Mouse (Mus musculus) right cerebral cortex, adult 18-20 months (tissue): Measurements from ENCODE around the gene Nsdhl.

Experiments used
- DNase-seq: peaks from one replicate; pipeline ENCODE4 v3.0.0; 2022; ENCODE audit warnings: mixed read lengths

Nsdhl gene

DNA sequence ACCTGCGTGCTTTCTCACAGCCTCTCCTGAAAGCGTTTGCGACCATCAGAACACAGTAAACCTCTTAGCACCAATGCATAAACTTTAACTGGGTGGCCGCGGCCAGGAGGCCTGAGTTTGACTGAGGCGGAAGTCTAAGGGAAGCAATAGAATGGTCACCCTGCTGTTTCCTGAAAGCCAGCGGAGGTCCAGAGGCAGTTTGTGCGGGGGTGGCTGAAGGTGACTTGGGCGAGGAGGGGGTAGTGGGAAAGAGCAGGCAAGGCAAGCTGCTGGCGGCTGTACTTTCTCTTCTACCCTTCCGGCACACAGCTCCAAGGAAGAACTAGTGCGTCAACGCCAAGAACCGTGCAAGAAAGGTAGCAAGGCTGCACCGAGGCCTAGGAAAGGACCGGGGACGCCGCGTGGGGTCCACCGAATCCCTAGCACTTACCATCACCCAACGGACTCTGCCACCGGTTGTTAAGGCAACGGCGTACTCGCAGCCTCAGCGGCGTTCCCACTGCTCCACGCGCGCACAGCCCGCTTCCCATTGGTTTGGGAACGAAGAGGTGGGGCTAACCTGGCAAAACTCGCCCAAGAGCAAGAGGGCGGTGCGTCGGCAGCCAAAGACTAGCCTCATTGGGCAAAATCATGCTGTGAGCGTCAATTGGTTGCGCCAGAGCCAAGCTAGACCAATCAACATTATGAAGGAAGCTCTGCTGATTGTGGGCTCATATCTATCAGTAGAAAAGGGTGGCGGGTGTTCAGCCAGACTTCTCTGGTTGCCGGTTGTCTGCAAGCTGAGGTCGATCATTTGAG is at the start of gene Nsdhl, which contains the start of gene Cetn2:
TSS of gene Nsdhl (plus strand) at position 674 of the 798 bp plus-strand sequence.
TSS of gene Cetn2 (minus strand) at position 528 of the 798 bp plus-strand sequence.
- peak; percentile 93 for DNase-seq

DNA sequence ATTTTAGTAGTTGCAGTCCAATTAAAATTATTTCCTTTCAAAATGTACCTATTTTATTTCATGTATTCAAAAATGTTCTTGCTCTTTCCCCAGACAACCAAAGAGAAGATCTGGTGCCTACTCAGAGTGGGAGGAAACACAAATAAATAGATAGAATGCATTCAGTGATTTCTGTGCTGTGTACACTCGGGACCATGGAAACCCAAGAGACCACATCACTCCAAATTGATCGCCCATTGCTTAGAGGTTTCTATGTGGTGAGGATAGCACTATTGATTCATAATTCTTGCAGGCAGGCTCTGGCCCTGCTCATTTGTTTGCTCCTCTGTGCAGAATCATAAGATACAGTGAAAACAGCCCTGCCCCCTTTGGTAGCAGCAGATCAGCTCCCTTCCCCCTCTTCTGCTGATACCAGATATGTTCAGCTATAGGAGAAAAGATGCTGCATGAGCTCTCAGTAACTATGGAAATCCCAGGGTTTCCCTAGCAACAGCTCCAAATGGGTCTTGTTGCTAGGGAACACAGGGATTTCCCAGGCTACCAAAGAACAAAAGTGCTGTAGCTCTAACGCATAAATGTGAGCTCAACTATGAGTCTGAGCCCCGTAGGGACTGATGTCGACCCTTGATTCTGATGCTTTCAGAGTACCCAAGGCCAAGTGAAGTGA is 22.8 kb upstream of the Nsdhl start:
- DNase-seq = peak; percentile 47

DNA sequence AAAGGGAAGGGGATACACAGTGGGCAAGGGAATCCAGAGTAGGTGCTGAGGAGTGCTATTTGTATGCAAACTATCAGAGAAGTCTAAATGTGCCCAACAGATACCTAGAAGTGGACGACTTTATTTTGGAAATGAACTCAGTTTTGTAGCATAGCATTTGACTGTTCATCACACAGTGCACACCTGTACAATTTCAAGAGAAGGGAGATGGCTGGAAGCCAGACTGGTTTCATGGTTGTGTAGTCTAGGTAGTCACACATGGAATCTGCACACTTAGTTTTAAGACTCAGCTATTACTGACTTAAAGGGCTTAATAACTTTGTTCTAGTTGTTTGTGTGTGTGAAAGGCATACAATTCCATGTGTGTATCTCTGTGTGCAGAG is 22.3 kb upstream of the Nsdhl start:
- no peak for DNase-seq

DNA sequence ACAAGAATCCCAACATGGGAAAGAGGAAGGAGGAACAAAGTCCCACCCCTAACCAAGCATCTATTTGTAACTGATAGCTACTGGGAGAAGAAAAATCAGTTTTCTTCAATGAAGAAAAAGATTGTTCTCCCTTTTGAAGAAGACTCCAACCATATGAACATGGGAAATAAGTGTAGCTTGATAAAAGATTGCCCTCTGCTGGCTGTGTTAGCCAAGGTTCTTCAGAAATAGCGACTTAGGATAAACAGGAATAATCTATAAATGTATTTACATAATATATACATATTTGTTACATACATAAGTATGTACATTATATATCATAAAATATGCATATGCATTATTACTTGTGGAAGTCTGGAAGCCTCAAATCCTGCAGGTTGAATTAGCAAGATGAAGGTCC is 15.8 kb upstream of the Nsdhl start:
- DNase-seq = no peak

DNA sequence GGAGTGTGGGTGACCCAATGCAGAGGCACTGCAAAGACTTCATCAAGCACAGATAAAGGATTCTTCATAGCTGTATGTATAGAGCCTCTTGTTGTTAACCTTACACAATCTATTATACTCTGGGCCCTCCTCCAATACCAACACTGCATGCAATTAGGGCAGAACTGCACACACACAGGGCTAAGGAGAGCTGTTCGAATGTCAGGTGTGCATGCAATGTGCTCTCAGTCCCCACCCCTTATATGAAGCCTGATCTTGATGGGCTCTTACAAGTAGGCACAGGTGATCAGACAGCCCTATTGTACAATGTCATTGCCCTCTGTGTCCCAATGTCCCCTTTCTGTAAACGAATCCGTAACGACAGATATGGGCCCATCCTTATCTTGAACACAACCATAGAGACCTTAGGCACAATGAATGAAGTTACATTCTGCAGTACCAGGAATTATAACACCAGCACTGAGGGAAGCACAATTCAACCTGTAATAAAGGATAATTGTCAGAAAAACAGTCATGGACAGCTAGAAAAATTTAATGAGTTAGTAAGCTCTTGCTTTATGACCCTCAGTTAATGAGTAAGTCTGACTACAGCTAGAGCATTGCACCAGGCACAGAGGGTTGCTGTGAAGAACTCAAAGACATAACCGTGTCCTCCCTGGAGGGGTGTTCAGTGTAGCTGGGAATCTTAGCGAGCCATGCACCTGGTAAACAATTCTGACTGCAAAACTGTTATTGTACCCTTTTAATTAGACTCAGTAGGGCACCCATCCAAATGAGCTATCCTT is 10.5 kb upstream of the Nsdhl start:
- no peak for DNase-seq

DNA sequence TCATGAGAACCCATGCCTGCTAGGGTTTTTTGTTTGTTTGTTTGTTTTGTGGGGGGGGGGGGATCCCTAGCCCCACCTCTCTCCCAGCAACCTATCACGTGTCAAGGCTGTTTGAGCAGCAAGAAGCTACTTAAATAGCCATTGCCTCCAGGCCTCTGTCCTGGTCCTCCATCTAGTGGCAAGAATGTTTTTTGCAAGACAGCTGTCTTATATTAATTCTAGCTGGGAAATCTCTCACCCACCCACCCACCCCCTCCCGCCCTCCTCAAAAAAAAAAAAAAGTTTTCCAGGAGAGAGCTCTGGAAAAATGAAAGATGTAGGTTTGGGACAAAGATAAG is 10.0 kb upstream of the Nsdhl start:
- peak; percentile 23 for DNase-seq

DNA sequence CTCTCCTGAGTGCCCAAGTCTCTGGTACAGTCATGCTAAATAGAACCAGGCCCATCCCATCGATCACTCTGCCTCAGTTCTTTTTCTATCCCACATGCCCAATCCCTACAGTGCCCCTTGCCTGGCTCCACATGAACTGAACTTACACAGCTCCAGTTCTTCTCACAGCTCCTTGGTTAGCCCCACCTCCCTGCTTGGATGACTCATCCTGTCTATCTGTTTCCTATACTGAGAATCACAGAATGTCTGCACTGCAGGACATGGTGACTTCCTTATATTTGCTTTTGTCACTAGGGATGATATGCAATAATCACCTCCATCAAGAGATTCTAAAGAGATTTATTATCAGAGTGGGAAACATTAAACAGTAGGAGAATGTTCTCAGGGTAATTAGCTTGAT is 6.7 kb upstream of the Nsdhl start:
- DNase-seq = no peak

DNA sequence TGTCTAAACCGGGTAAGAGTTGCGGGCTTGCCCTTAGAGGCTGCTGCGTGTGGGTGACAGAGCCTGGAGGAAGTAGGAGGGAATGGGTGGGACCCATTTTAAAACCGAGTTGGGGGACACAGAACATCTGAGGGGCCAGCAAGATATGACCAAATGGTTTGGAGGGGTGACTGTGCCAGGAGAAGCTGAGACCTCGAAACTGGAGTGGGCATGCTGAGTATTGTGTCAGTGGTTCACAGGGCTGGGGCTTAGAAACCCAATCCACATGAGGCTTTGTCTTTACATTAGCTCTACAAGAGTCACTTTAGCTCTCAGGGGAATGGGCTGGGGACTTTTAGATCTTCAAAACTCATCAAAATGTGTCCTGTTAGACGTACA is 314 bp downstream of the Nsdhl start:
- no peak for DNase-seq

DNA sequence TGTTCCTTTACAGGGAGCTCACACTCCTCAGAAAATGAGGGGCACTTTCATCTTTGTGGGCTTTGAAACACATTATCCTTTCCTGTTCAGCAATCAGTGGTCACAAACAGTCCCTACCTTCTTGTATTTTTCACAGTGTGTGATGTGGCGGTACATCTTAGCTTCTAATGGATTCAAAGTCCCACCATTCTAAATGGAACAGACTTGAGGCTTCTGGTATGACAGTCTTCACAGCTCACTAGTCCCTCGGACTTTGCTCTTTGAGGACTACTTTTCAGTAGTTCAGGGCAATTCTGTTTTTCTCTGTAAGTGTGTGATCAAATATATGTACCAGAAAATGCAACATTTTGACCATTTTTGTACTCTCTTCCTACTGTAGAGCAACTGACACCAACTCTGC is 3.0 kb downstream of the Nsdhl start:
- DNase-seq = no peak

DNA sequence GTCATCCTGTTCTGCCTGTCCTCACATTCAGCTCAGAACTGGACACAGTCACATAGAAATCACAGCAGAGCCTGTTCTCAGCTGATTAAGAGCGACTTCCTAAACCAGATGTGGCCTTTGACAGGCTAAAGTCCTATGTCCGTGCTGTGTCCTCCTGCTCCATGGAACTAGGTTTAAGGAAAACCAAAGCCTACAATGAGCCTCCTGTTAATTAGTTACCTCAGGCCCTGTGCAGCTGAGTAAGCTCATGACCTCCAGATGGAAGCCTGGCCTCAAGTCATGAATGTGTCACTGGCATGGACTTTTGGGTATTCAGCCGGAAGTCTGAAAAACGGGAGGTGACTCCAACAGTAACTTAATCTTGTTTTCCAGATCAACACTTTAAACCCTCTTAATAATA is 35.1 kb downstream of the Nsdhl start:
- no peak for DNase-seq

DNA sequence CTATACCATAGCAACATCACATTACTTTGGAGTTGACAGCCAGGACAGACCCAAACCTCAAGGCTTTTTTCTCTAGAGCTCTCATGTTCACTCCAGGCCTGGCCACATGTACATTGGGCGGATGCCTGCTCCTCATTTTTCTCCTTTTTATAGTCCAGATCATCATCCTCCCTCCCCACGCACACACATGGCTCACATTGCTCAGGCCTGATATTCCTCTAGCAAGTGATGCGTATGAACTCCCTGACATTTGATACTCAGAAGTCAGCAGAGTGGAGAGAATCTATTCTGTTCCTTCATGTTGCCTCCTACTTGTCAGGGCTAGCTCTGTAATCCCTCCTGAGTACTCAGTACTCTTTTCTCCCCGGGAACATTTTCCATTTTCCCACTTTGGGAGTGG is 38.1 kb downstream of the Nsdhl start:
- no peak for DNase-seq

DNA sequence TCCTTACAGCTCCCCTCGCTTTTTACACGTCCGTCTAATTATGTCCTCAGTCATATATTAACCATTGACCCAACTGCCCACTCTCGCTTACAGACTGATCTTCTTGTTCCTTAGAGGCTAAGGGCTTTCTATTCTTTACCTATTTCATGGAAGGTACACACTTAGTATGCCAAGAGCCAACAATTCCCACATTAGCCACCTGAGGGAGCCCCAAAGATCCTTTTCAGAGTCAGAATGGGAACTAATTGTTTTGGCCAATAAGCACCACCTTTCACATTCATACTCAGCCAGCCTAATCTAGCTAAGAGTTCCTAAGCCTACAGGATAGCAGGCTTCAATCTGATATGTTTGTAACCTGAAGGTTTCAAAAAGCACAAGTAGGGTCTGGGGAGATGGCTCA is 42.1 kb downstream of the Nsdhl start:
- DNase-seq = peak; percentile 14

DNA sequence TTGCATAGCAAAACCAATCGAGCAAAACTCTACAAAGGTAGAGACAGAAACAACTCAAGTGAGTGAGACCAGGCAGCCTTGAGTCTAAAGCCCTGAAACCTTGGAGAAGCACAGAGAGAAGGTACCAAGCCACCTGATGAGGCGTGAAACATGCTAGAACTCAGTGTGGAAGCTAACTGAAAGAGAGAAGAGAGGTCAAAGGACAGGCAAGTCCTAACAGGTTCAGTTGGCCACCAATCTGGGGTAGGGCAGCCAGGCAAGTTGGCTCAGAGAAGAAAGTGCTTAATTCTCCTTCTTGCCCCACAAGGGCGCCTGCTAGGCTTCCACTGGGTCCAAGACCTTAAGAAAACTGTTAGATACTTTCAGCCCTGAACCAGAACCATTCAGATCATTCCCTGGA is 43.2 kb downstream of the Nsdhl start:
- DNase-seq = no peak

DNA sequence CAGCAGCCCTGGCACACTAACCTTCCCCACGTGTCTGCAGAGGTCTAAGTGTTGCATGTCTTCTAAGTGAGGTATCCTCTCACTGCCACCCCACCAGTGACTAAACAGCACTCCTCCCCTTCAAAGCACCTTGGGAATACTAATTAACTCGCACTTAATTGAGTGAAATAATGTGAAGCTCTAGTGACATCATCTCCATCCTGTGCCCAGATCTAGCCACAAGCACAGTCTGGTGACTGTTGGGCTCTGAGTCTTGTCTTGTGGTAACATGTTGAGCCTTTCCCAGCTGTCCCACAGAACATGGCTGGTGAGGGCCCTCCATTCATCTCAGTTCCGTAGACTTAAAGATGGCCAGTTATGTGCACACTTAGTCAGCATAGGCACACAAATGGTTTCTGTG is 44.4 kb downstream of the Nsdhl start:
- no peak for DNase-seq

DNA sequence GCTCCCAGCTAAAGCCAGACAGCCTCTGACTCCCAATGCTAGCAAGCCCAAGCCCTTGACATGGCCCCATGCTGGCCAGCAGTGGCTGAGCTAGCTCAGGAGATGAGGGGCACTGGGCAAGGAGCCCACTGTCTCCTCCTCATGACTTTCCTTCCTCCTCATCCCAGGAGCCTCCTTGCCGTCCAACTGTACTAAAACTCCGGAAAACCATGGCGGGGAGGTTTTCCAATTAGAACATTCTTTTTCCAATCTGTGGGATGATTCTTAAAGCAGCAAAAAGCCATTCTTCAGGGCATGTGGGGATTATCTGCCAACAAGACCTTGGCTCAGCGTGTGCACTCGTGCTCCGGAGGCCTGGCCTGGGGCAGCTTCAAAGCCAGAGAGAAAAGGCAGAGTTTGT is 64.5 kb downstream of the Nsdhl start:
- DNase-seq = no peak

DNA sequence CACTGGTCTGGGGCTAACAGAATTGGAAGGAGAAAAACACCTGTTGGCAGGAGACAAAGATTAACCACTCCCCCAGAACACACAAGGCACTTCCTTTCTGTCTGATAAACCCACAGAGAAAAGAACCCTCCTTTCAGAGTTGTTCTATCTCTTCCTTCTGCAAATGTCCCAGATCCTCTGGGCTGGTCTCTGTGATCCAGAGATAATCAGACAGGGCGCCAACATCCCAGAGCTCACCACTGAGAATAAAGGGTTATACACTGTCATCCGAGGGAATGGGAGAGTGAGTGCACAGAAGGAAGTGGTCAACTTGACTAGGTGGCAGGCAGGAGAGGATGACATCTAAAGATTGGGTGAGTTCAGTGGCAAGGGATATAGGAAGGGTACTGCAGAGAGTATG is 67.2 kb downstream of the Nsdhl start:
- no peak for DNase-seq

DNA sequence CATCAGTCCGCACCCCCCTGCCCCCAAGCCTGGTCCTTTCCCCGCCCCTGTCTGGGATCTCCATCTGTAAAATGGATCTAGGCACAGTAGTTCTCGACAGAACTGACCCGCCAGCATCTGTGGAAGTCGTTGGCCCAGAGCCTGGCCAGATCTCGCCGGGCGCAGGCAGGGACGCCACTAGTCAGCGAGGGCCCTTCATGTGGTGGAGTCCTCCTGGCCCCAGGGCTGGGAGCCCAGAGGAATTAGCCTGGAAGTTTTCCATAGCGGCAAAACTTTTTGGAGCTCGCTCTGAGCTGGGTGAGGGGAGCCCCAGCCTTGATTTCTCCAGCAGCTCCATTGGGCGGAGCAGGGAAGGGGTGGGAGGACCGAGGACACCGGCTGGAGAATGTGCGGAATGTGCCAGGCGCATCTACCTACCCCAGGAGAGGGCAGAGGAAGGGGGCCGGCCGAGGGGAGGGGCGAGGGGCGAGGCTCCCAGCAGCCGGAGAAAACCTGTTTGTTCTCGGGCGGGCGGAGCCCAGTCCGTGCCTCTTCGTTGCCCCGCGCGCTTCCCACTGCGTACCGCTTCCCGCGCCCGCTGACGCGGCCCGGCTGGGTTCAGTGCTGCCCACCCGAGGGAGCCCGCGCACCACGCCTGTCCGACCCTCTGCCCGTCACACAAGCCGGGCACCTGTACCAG is 68.6 kb downstream of the Nsdhl start, which contains the start of gene Zfp185:
TSS of gene Zfp185 (plus strand) at position 499 of the 679 bp plus-strand sequence.
- no peak for DNase-seq

DNA sequence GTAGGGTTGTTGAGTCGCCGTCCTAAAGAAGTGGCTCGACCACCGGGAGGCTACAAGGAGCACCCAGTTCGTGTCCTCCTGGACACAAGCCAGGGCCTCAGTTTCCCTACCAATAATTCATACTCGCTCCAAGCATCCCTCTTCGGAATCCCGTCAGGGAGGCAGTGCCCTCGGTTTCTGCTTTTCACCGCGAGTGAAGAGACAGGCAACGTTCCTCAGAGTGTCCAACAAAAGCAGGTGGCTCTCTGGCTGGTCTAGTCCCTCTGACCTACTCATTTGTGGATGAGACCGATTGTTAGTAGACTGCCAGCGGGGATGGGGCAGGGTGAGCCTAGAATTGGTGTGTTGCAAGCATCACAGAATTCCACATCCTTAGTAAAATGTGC is 69.2 kb downstream of the Nsdhl start:
- no peak for DNase-seq

DNA sequence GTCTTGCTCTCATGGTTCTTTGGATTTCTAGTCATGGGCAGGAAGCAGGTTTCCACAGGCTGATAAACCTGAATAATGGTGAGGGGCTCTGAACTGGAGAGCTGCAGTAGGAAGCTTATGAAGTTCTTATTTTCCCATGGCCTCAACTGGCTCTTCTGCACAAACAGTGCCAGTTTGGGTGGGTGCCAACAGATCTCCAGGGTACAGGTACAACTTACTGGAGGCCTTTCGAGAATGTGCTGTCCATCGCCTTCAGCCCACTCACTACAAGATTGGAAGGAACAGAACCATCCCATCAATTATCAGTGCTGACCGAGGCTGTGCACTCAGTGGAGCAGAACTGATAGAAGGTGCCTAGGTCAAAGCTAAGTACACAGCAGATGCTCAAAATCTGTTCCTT is 70.1 kb downstream of the Nsdhl start:
- DNase-seq = no peak

DNA sequence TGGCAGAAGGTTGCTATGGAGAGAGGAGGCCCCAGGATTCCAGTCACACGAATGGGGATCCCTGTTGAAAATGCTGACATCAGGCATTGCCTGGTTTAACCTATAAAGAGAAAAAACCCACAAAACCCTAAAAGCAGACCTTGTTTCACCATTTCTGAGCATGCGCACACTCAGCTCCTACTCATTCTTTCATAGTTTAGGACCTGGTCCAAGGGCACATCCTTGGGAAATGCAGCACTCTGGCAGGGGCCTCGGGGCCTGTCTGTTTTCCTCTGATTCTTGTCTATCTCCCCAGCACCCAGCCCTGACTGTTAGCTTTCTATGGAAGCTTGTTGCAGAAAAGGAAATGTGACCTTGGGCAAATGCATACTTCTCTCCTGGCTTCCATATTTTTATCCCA is 72.2 kb downstream of the Nsdhl start:
- no peak for DNase-seq

DNA sequence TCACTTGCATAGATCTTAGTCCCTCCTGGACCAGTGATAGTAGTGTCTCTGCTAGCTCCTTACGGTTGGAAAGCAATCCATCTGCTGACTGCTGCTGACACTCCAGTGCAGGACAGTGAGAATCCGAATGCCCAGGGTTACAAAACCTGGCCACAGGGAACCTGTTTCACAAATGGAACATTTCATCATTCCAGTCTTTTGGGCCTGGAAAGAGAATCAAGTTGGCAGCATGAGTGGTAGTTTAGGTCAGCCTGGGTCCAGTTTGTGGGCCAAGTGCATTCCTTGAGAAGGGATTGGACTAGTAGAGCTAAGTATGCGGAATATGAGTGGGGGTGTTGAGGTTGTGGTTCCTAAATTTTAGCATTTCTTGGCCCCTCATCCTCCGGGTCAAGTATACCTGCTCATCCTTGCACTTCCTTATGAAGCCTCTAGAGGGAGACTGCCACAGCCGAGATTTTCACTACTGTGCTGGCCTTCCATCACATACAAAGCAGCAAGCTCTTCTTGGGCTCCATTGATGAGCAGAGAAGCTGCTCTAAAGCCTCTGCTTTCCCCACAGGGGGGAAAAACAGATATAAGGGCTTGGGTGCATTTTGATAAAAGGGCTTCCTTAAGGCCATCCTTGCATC is 74.0 kb downstream of the Nsdhl start:
- DNase-seq = no peak

DNA sequence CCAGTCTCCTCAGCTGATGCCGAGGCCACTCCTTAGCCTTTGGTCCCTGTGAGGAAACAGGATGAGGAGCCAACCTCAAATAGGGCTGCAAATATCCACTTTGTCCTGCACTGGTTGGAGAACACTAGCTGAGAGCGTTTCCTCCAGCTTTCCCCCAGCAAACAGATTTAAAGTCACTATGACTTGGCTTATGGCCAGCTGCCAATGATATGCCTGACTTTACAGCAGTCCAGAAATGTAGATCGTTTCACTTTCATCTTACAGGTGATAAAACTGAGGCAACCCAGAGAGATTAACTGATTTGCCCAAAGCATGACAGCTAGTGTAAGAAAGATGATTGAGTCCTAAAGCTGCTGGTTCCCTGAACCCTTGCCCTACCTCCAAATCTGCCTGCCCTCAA is 77.2 kb downstream of the Nsdhl start:
- DNase-seq = no peak

DNA sequence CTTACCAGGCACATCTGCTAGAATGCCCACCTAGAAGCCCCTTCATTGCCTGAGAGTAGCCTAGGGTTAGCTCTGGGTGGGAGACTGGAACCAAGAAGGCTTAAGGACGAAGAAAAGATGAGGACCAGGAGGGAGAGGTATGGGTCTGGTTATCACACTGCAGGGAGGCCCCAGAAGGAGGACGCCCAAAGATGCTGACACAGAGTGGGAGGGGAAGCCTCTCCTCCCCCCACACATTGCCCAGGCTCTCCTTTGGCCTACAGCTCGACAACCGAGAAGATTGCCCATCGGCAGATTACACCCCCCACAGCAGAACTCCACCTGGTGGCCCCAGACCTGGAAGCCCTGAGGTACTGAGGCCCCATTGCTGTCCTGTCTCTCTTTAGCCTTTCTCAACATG is 84.8 kb downstream of the Nsdhl start:
- no peak for DNase-seq
